Mouse (Mus musculus): ENCODE measurements around the gene Gm11938.
A peak's percentile ranks its signal among the peaks of the same experiment; 100 is the strongest.
"Not testable (repeated sequence)": the region's sequence is repeated elsewhere in the genome, so short reads cannot be mapped to it uniquely, and the experiment has no call there.

The Gm11938 gene

GRCm38 (mm10) chr11:99603208-99603607 lies at the start of gene Gm11938:
Gene Gm11938 (minus strand): TSS chr11:99603308.
- not testable (repeated sequence) for DNase-seq (ENCODE audit: low spot score)

- no peak for DNase-seq (ENCODE audit: low spot score)
These were observed 47.0 kb upstream of the Gm11938 start, which contains the start of gene Gm11555 for GRCm38 (mm10) chr11:99650136-99650535. Gene Gm11555 (minus strand): TSS chr11:99650236.

- no peak for DNase-seq (ENCODE audit: low spot score)
These were observed 43.3 kb upstream of the Gm11938 start for GRCm38 (mm10) chr11:99646444-99646843.

- no peak for DNase-seq (ENCODE audit: low spot score)
These were observed 41.2 kb upstream of the Gm11938 start for GRCm38 (mm10) chr11:99644351-99644750.

GRCm38 (mm10) chr11:99643635-99644139 lies 40.6 kb upstream of the Gm11938 start, which contains the start of gene Krtap4-7:
Gene Krtap4-7 (minus strand): TSS chr11:99644089.
- DNase-seq (ENCODE audit: low spot score): not testable (repeated sequence)

- DNase-seq (ENCODE audit: low spot score): no peak
These were observed 37.8 kb upstream of the Gm11938 start for GRCm38 (mm10) chr11:99640926-99641325.

GRCm38 (mm10) chr11:99637086-99637485 lies 34.0 kb upstream of the Gm11938 start:
- DNase-seq (ENCODE audit: low spot score): no peak

- DNase-seq (ENCODE audit: low spot score): no peak
These were observed 31.6 kb upstream of the Gm11938 start, which contains the start of gene Krtap4-2 for GRCm38 (mm10) chr11:99634653-99635134. Gene Krtap4-2 (minus strand): TSS chr11:99635084.

- no peak for DNase-seq (ENCODE audit: low spot score)
These were observed 30.2 kb upstream of the Gm11938 start for GRCm38 (mm10) chr11:99633293-99633692.

GRCm38 (mm10) chr11:99630890-99631289 lies 27.8 kb upstream of the Gm11938 start:
- DNase-seq (ENCODE audit: low spot score): no peak

GRCm38 (mm10) chr11:99628138-99628537 lies 25.0 kb upstream of the Gm11938 start, which contains the start of gene Krtap4-1:
Gene Krtap4-1 (minus strand): TSS chr11:99628238.
- no peak for DNase-seq (ENCODE audit: low spot score)

GRCm38 (mm10) chr11:99620335-99620734 lies 17.2 kb upstream of the Gm11938 start, which contains the start of gene Gm11562:
Gene Gm11562 (minus strand): TSS chr11:99620435.
- DNase-seq (ENCODE audit: low spot score): no peak

GRCm38 (mm10) chr11:99614796-99615363 lies 11.8 kb upstream of the Gm11938 start, which contains the start of gene Krtap2-4:
Gene Krtap2-4 (minus strand): TSS chr11:99614846.
- no peak for DNase-seq (ENCODE audit: low spot score)

- DNase-seq (ENCODE audit: low spot score): not testable (repeated sequence)
These were observed 7.0 kb upstream of the Gm11938 start, which contains the start of gene Gm11937 for GRCm38 (mm10) chr11:99610089-99610488. Gene Gm11937 (minus strand): TSS chr11:99610189.

- no peak for DNase-seq (ENCODE audit: low spot score)
These were observed 6.0 kb upstream of the Gm11938 start for GRCm38 (mm10) chr11:99609126-99609525.

- DNase-seq (ENCODE audit: low spot score): not testable (repeated sequence)
These were observed 5.4 kb downstream of the Gm11938 start, which contains the start of gene Krtap9-3 for GRCm38 (mm10) chr11:99597742-99598141. Gene Krtap9-3 (minus strand): TSS chr11:99598105.

GRCm38 (mm10) chr11:99590981-99591380 lies 12.1 kb downstream of the Gm11938 start, which contains the start of gene Krtap1-3:
Gene Krtap1-3 (minus strand): TSS chr11:99591339.
- no peak for DNase-seq (ENCODE audit: low spot score)

- no peak for DNase-seq (ENCODE audit: low spot score)
These were observed 18.0 kb downstream of the Gm11938 start for GRCm38 (mm10) chr11:99585096-99585495.

- no peak for DNase-seq (ENCODE audit: low spot score)
These were observed 19.8 kb downstream of the Gm11938 start, which contains the start of gene Krtap1-4 for GRCm38 (mm10) chr11:99583245-99583704. Gene Krtap1-4 (minus strand): TSS chr11:99583654.

GRCm38 (mm10) chr11:99581564-99581963 lies 21.5 kb downstream of the Gm11938 start:
- no peak for DNase-seq (ENCODE audit: low spot score)

- DNase-seq (ENCODE audit: low spot score): no peak
These were observed 22.1 kb downstream of the Gm11938 start for GRCm38 (mm10) chr11:99581051-99581450.

- no peak for DNase-seq (ENCODE audit: low spot score)
These were observed 22.5 kb downstream of the Gm11938 start, which contains the start of gene Krtap1-5 for GRCm38 (mm10) chr11:99580636-99581035. Gene Krtap1-5 (minus strand): TSS chr11:99581016.

- DNase-seq (ENCODE audit: low spot score): peak; percentile 68
These were observed 29.0 kb downstream of the Gm11938 start for GRCm38 (mm10) chr11:99574106-99574505.

Measured in testis, postnatal 14 days (tissue).